Mouse (Mus musculus): ENCODE measurements around the gene Gm7697. TPM values are rescaled to one million over a fixed set of nuclear protein-coding genes. Genes with fewer than 3 reads are reported as not detected.

The Gm7697 gene
- polyA plus RNA-seq (2017; shearing (Covaris generic)) = not detected

GRCm38 (mm10) chr8:69522876-69523275 is at the start of gene Gm7697:
Gene Gm7697 (minus strand): TSS chr8:69522976.

GRCm38 (mm10) chr8:69453465-69453864 is 69.3 kb downstream of the Gm7697 start, which contains the start of gene Gm9495:
Gene Gm9495 (minus strand): TSS chr8:69453565.

Other genes starting within 250 kb of the Gm7697 start
- under 1 TPM; 0.07 to 0.88 TPM for gene Gm9495, start 69.4 kb downstream of the Gm7697 start, polyA plus RNA-seq (2017; shearing (Covaris generic))
- 10 to 100 TPM; 25.5 to 35.5 TPM for gene Zfp868, start 102.6 kb upstream of the Gm7697 start, polyA plus RNA-seq (2017; shearing (Covaris generic))
- gene Zfp964, start 131.5 kb upstream of the Gm7697 start, polyA plus RNA-seq (2017; shearing (Covaris generic)) = 1 to 10 TPM in 1 of 2 experiments, under 1 TPM in 1; 0.95 to 1.6 TPM
- gene Zfp869, start 187.7 kb upstream of the Gm7697 start, polyA plus RNA-seq (2017; shearing (Covaris generic)) = 10 to 100 TPM; 59.9 to 63.2 TPM
- 1 to 10 TPM; 7.5 to 7.9 TPM for gene Zfp963, start 227.0 kb upstream of the Gm7697 start, polyA plus RNA-seq (2017; shearing (Covaris generic))